Mouse (Mus musculus) olfactory bulb, adult 2 months (tissue): ENCODE measurements at regions not wholly inside any gene's neighbourhood (a gene's known extent, or its start where the extent isn't known, plus 50 kb on each side); places are given as distances from the start of the nearest gene placed in this dataset.

ENCODE experiments used
- CTCF ChIP-seq: fragments of 200-500 bp; IDR thresholded peaks from 2 replicates; pipeline ENCODE4 v1.5.1; 2012; ENCODE audit warnings: low read depth, mild to moderate bottlenecking, low read length, moderate library complexity; ENCODE audit not compliant: insufficient read depth
- POLR2A ChIP-seq: fragments of 200-500 bp; IDR thresholded peaks from 2 replicates; pipeline ENCODE4 v1.6.1; 2012; ENCODE audit warnings: mild to moderate bottlenecking, low read depth, low read length, moderate library complexity; ENCODE audit not compliant: insufficient read depth

DNA sequence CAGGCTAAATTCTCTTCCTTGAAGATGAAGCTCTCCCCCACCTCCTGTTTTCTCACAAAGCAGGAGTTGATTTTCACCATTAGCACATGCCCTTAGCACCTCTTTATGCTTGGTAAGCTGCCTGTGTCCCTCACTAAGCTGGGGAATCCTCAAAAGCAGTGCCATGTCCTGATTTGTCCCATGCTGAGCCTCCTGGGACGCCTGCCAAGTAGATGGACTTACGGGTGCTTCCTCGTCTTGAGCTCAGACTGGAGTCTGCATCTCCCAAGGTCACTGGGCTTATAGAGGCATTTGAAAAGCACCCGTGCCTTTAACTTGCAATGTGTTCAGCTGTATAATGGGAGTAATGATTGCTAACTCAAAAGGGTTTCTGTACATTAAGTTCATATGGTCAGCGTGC is 247.1 kb upstream of the Trpc7 start:
- TF ChIP-seq CTCF (no peak), POLR2A (no peak)
